Mouse (Mus musculus) lung, adult 2 months (tissue): ENCODE results near the gene Fam213a. TPM values are rescaled to one million over a fixed set of nuclear protein-coding genes. Genes with fewer than 3 reads are reported as not detected.
A peak's percentile ranks its signal among the peaks of the same experiment; 100 is the strongest.

Experiments used
- DNase-seq: peaks from one replicate; pipeline ENCODE4 v3.0.0; 2022
- H3K4me1 ChIP-seq: fragments of 200-500 bp; 2 replicates; pipeline ENCODE4 v1.6.1; 2011; ENCODE audit warnings: low read length; ENCODE audit not compliant: control insufficient read depth, insufficient read depth
- H3K4me3 ChIP-seq: fragments of 200-500 bp; replicated peaks from 2 replicates; pipeline ENCODE3; 2011; ENCODE audit warnings: low read depth, mild to moderate bottlenecking, control low read depth, low read length; ENCODE audit errors: extremely low read depth
- CTCF ChIP-seq: fragments of 200-500 bp; IDR thresholded peaks from 2 replicates; pipeline ENCODE4 v1.5.1; 2011; ENCODE audit warnings: mild to moderate bottlenecking, low read length, control low read depth; ENCODE audit not compliant: insufficient read depth
- POLR2A ChIP-seq: fragments of 200-500 bp; IDR thresholded peaks from 2 replicates; pipeline ENCODE4 v1.6.1; 2011; ENCODE audit warnings: low read depth, mild to moderate bottlenecking, control low read depth, low read length, borderline replicate concordance; ENCODE audit errors: extremely low read depth
- WGBS: fragments of 180-500 bp; shearing (Covaris S2); methylation state at CpG from one replicate; pipeline ENCODE4 v1.1.7; 2018; 5-methylcytosine and 5-hydroxymethylcytosine counted together
- polyA plus RNA-seq: library from polyadenylated mRNA; depleted of rRNA; stranded (reverse); fragments of >200 nt; gene quantifications from 2 replicates; pipeline ENCODE4 v1.2.3, GENCODE M21; 2012

The Fam213a gene
- polyA plus RNA-seq, 1 experiment: 12.8 TPM

DNA sequence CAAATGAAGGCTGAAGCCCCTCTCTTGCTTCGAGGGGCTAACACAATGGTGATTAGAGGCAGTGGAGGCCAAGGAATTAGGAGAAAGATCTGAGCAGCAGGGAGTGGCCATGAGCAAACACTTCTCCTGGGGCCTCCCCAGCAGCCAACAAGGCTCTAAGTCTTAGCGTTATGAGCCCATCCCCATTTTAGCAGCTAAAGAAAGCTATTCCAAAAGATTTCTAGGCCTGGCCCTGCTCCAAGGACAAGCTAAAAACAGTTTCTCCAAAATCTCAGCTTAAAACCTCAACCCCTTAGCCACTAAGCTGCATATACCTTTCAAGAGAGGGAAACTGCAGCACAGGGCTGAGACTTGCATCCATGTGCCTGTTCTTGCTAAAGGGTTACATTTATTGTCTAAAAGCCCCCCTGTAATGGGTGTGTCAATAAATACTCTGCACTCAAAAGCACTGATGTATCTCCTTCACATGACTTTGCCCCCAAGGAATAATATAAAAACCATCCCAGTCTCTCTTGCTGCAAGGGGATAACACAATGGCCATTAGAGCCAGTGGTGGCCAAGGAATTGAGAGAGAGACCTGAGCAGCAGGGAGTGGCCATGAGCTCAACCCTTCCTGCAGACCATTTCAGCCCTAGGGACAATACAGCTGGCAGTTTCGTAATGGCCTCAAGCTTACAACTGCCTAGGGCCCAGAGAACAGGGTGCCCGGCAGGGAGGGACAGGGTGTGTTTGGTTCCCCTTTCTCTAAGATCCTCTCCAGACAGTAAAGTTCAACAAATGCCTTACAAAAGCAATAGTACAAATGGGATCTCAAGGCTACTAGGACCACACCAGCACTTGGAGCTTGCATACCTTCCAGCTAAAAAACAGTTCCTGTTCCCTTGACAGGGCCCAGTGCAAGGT lies 55.3 kb downstream of the Fam213a start:
- Histone ChIP-seq H3K4me1 (peaks cover 57% of the 10 kb centered on the region), H3K4me3 (no peak overlapping the region)
- 20% methylated on average over 4 of the region's 4 CpGs for WGBS
- DNase-seq: peak; percentile 32
- TF ChIP-seq POLR2A (peak; percentile 13; the same call in 1 of the 2 replicates), CTCF (no peak)

DNA sequence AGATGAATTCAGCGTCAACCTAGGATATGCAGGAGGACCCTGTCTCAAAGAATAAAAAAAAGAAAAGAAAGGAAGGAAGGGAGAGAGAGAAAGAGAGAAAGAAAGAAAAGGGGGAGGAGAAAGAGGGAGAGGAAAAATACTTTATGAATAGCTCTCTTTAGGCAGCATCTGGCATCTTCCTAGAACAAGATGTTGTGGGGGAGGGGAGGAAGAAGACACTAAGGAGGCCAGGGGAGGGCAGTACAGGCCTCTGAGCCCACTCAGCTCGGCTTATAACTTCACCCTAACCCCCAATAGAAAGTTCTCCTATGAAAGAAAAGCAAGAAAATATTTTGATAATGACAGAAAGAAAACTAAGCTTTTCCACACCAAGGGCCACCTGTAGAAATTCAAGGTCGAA lies 56.0 kb downstream of the Fam213a start:
- WGBS: 50% methylated on average over 3 of the region's 3 CpGs
- no peak overlapping the region for H3K4me3 ChIP-seq
- peaks cover 55% of the 10 kb centered on the region for H3K4me1 ChIP-seq
- no peak for TF ChIP-seq CTCF
- no peak for TF ChIP-seq POLR2A
- DNase-seq: no peak

DNA sequence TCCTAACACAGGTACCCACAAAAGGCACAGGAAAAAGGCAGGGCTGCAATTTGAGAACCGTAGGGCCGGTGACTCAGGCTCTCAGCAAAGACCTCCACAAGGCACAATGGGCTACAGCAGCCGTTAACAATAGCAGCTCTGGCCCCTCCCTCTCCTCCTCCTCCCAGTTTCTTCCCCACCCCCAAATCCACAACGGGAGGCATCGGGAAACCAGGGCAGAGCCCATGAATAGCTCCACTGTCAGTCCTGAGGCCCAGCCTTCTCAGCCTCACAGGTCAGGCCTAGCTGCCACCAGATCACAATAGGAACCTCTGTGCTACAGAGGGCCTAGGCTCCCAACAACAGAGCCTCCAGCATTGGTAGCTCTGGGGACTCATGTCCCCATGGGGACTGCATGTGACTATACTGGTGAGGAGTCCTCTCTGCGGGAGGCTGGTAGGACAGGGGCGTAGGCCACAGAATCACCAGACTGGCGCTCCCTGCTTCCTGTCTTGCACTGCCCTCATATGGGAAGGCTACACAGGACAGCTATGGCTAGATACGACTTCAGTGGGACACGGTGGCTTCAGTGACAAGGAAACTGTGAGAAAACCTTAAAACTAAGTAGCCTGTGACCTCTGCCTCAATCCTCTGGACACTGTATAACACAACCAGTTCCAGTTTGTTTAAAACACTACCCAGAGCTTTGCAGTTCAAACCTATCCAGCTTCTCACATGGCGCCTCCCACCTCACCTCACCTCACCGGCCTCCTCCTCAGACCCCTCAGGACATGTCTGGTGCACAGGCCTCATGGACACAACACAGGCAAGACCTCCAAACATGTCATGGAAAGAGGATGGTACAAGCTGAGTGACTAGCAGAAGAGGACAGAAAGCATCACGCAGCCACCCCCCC lies 57.1 kb downstream of the Fam213a start:
- 29% methylated on average over 13 of the region's 13 CpGs for whole genome bisulfite sequencing
- Histone ChIP-seq H3K4me1 (peaks cover 51% of the 10 kb centered on the region), H3K4me3 (no peak overlapping the region)
- no peak for DNase-seq
- TF ChIP-seq POLR2A (peak; percentile 48; the same call in 1 of the 2 replicates), CTCF (peak; percentile 33; the same call in 1 of the 2 replicates)

DNA sequence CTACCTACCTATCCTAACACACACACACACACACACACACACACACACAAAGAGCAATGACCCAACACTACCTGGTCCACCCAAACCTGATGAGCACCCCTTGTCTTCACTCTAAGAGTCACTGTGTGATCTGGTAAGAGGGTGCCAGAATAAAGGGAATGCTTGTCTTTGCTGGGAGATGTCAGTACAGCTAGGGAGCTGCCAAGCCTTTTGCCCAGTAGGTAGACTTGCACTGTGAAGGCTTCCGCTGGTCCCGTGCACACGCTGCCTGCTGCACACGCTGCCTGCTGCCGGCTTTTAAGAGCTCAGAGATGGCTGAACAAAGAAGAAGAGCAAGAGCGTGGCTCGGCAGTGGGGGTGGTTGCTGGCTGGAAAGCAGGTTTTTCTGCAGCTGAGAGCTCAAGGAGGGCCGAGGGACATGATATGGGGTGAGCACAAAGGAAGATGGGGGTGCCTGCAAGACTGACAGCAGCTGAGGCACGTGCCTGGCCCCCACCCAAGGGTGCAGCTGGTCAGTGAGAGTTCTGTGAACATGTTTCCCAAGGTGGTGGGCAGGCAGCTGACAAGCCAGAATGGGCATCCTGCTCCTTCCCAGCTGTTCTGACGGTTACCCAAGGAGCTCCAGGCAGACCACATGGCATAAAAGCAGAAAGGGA lies 57.9 kb downstream of the Fam213a start:
- Histone ChIP-seq H3K4me3 (no peak overlapping the region), H3K4me1 (peaks cover 52% of the 10 kb centered on the region)
- WGBS: 21% methylated on average over 10 of the region's 10 CpGs
- DNase-seq: no peak
- TF ChIP-seq CTCF (no peak), POLR2A (no peak)

DNA sequence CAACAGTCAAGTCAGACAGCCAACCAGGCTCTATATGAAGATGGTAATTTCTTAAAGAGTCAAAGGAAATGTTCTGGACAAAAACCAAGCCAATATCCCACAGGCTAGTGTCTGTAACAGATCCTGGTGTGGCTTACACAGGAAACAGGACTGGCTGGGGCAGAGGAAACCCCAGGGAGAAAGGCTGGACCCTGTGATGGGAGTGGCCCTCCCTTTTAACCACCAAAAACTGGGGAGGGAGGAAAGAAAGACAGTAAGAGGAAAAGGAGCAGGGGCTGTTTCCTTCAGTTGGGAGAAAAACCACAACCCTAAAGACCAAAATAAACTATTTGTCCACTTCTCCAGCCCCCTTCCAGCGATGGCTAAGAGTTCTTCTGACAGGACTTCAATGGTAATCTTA lies 58.4 kb downstream of the Fam213a start:
- no peak for DNase-seq
- TF ChIP-seq POLR2A (no peak), CTCF (no peak)
- 40% methylated on average over 1 of the region's 1 CpGs for WGBS
- no peak overlapping the region for H3K4me3 ChIP-seq
- peaks cover 54% of the 10 kb centered on the region for H3K4me1 ChIP-seq

DNA sequence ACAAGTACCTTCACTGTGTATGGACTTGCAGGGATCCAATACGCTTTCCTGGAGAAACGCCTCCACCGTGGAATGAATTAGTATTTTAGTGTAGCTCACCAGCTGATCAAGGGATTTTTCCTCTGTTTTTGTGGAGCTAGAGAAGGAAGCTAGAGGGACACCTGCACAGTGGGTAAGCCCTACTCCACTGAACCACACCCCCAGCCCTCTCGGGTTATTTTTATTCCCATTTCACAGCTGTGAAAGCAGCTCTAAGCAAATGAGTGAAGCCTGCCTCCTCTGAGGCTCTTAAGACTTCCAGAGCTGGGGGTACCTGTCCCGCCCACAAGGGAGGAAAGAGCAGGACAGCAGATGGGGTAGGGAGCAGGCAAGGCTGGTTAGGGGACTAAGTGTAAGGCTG lies 60.2 kb downstream of the Fam213a start:
- WGBS: 78% methylated on average over 5 of the region's 5 CpGs
- DNase-seq: no peak
- peaks cover 54% of the 10 kb centered on the region for H3K4me1 ChIP-seq
- H3K4me3 ChIP-seq: no peak overlapping the region
- TF ChIP-seq CTCF (no peak), POLR2A (no peak)

DNA sequence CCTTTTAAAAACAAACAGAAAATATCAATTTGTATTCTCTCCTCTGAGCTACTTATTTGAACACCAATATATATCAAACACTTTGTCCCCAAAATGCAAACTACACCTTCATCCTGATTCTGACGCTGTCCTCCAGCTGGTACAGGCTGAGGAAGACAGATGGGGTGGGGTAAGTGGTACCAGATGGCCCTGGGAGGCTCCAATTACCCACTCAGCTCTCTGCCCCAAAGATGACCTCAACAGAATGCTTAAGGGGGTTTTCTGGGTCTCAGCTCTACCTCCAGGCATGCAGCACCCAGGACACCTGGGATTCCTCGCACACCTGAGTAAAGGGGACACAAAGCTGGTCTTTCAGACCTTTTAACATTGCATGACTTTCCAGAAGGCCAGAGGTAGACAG lies 60.9 kb downstream of the Fam213a start:
- peaks cover 55% of the 10 kb centered on the region for H3K4me1 ChIP-seq
- H3K4me3 ChIP-seq: no peak overlapping the region
- DNase-seq: no peak
- TF ChIP-seq CTCF (no peak), POLR2A (no peak)
- 70% methylated on average over 2 of the region's 2 CpGs for WGBS

DNA sequence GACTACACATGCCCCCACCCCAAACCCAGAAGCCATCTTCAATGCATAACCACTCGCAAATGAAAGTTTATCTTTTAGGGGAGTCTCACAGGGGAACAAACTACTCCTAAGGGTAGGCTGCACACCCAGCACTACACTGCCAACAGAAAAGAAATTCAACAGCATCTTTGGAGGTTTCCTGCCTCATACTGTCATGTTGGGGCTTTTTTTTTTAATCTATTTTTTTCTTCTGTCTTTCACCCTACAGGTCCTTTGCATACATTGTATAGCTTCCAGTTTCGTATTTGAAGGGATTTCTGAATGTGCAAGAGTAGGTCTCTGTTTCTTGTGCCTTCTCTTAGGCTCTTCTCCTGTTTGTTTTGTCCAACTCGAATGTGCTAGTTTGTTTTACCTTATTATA lies 61.3 kb downstream of the Fam213a start:
- TF ChIP-seq POLR2A (no peak), CTCF (no peak)
- DNase-seq: no peak
- 62% methylated on average over 3 of the region's 3 CpGs for WGBS
- Histone ChIP-seq H3K4me1 (peaks cover 59% of the 10 kb centered on the region), H3K4me3 (no peak overlapping the region)

DNA sequence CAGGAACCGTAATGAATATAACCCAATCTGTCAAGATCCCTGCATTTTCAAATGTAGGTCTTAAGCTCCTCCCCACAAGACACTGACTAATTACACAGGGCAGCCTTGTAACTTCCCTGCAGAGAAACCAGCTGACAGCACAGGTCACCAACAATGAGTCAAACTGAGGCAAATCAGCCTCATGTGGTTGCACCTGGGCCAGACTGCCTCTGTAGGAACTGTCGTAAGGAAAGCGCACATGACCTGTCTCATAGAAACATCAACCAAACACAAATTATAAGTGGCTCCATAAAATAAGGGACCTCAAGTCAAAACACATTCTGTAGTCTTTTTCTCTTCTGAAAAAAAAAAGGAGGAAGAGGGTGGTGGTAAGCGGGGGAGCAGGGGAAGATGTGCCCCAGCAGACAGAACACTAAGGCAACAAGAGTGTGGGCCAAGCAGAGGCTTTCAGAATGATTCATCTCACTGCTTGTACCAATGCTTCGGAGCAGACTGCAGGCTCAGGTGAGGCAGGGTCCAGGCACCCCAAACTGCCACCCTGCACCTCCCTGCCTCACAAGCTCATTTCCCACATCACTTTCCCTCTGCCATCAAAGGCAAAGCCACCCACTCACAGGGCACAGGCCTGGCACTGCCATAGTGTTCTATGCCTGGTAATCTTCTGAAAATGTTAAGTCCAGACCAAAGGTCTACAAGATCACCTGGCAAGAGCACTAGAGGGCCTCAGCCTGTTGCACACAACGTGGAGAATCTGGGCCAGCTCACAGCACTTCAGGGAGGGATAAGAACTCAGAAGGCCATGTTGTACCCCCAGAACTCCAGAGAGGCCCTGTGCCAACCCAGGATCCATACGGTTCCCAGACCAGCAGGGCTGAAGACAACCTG lies 63.6 kb downstream of the Fam213a start:
- peaks cover 44% of the 10 kb centered on the region for H3K4me1 ChIP-seq
- no peak overlapping the region for H3K4me3 ChIP-seq
- WGBS: 63% methylated on average over 7 of the region's 7 CpGs
- TF ChIP-seq CTCF (no peak), POLR2A (no peak)
- DNase-seq: no peak
